Mouse (Mus musculus): ENCODE results near the gene Kcna1. TPM values are rescaled to one million over a fixed set of nuclear protein-coding genes. Genes with fewer than 3 reads are reported as not detected.

Kcna1 gene
- polyA plus RNA-seq, 1 experiment from 2014 or later: 0.23 TPM

GRCm38 (mm10) chr6:126610746-126611145, 35.4 kb downstream of the Kcna1 start:
- no peak for ATAC-seq (ENCODE audit: insufficient number of reproducible peaks, low FRiP score, low TSS enrichment, low read depth)
- no peak overlapping the region for H3K4me2 ChIP-seq (ENCODE audit: low read depth, severe bottlenecking)
- H3K27ac ChIP-seq (replicated peaks; ENCODE audit: low read depth, low read length): no peak overlapping the region
- no peaks in the 10 kb centered on the region for H3K36me3 ChIP-seq (ENCODE audit: control insufficient read depth, insufficient read depth, low read length)
- no peaks in the 10 kb centered on the region for H3K4me1 ChIP-seq (ENCODE audit: control insufficient read depth, insufficient read depth, low read length)
- no peak overlapping the region for H3K4me3 ChIP-seq (ENCODE audit: low read depth, low read length)
- no peak for DNase-seq (ENCODE audit: low spot score)
- H3K27me3 ChIP-seq (ENCODE audit: control insufficient read depth, insufficient read depth, low read length): no peaks in the 10 kb centered on the region
- no peaks in the 10 kb centered on the region for H3K9me3 ChIP-seq (ENCODE audit: control insufficient read depth, low read length)
- 77% methylated on average over 4 of the region's 4 CpGs for whole genome bisulfite sequencing
- no peak overlapping the region for H3K9ac ChIP-seq (ENCODE audit: low read length)

GRCm38 (mm10) chr6:126609193-126609947, 36.8 kb downstream of the Kcna1 start:
- Histone ChIP-seq H3K9ac (ENCODE audit: low read length) (no peak overlapping the region), H3K4me3 (ENCODE audit: low read depth, low read length) (no peak overlapping the region), H3K36me3 (ENCODE audit: control insufficient read depth, insufficient read depth, low read length) (no peaks in the 10 kb centered on the region), H3K4me2 (ENCODE audit: low read depth, severe bottlenecking) (no peak overlapping the region), H3K9me3 (ENCODE audit: control insufficient read depth, low read length) (no peaks in the 10 kb centered on the region), H3K27me3 (ENCODE audit: control insufficient read depth, insufficient read depth, low read length) (no peaks in the 10 kb centered on the region), H3K27ac (replicated peaks; ENCODE audit: low read depth, low read length) (no peak overlapping the region), H3K4me1 (ENCODE audit: control insufficient read depth, insufficient read depth, low read length) (no peaks in the 10 kb centered on the region)
- DNase-seq (ENCODE audit: low spot score) (no peak), ATAC-seq (ENCODE audit: insufficient number of reproducible peaks, low FRiP score, low TSS enrichment, low read depth) (no peak)
- WGBS: 80% methylated on average over 17 of the region's 17 CpGs

- Histone ChIP-seq H3K27ac (replicated peaks; ENCODE audit: low read depth, low read length) (no peak overlapping the region), H3K9ac (ENCODE audit: low read length) (no peak overlapping the region), H3K4me3 (ENCODE audit: low read depth, low read length) (no peak overlapping the region), H3K4me2 (ENCODE audit: low read depth, severe bottlenecking) (no peak overlapping the region), H3K9me3 (ENCODE audit: control insufficient read depth, low read length) (no peaks in the 10 kb centered on the region), H3K36me3 (ENCODE audit: control insufficient read depth, insufficient read depth, low read length) (no peaks in the 10 kb centered on the region), H3K27me3 (ENCODE audit: control insufficient read depth, insufficient read depth, low read length) (no peaks in the 10 kb centered on the region), H3K4me1 (ENCODE audit: control insufficient read depth, insufficient read depth, low read length) (no peaks in the 10 kb centered on the region)
- DNase-seq (ENCODE audit: low spot score) (no peak), ATAC-seq (ENCODE audit: insufficient number of reproducible peaks, low FRiP score, low TSS enrichment, low read depth) (no peak)
- 88% methylated on average over 13 of the region's 13 CpGs for WGBS
Measured at GRCm38 (mm10) chr6:126601843-126602326, 44.3 kb downstream of the Kcna1 start.

DNA sequence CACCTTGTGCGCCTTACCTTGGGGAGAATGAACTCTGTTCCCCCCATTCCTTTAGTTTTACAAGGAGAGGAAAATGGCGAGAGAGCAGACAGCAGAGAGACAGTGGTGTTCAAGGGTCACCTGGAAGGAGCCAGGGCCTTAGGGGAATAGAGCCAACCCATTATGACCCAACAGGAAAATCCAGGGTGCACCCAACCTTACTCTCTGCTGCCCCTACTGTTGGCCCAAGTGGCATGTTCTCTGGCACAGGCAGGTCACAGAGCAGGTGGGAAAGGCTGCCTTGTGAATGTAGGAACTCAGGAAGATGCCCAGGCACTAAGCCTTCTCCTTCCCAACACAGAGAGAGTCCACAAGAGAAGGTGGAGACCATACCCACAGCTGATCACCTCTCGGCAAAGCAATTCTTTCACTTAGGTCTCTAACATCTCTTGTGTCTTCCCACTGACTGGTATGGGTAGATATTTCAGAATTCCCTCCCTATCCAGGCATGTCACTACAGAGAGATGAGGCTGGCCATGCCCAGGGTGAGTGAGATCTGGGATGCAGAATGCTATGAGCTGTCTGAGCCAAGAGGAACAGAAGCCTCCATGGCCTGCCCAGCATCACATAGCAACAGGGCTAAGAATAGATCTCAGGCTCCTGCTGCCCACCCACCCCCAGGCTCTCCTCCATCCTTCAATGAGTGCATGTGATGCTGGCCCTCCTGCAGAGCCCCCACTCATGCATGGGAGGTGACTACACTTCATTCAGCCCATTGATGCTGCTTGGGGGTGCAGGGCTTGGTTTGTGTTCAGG, 46.8 kb downstream of the Kcna1 start:
- H3K36me3 ChIP-seq (ENCODE audit: control insufficient read depth, insufficient read depth, low read length): no peaks in the 10 kb centered on the region
- no peak overlapping the region for H3K9ac ChIP-seq (ENCODE audit: low read length)
- no peak for DNase-seq (ENCODE audit: low spot score)
- H3K4me1 ChIP-seq (ENCODE audit: control insufficient read depth, insufficient read depth, low read length): no peaks in the 10 kb centered on the region
- H3K4me3 ChIP-seq (ENCODE audit: low read depth, low read length): no peak overlapping the region
- 85% methylated on average over 3 of the region's 3 CpGs for WGBS
- H3K4me2 ChIP-seq (ENCODE audit: low read depth, severe bottlenecking): no peak overlapping the region
- H3K27ac ChIP-seq (replicated peaks; ENCODE audit: low read depth, low read length): no peak overlapping the region
- ATAC-seq (ENCODE audit: insufficient number of reproducible peaks, low FRiP score, low TSS enrichment, low read depth): no peak
- no peaks in the 10 kb centered on the region for H3K9me3 ChIP-seq (ENCODE audit: control insufficient read depth, low read length)
- H3K27me3 ChIP-seq (ENCODE audit: control insufficient read depth, insufficient read depth, low read length): no peaks in the 10 kb centered on the region

DNA sequence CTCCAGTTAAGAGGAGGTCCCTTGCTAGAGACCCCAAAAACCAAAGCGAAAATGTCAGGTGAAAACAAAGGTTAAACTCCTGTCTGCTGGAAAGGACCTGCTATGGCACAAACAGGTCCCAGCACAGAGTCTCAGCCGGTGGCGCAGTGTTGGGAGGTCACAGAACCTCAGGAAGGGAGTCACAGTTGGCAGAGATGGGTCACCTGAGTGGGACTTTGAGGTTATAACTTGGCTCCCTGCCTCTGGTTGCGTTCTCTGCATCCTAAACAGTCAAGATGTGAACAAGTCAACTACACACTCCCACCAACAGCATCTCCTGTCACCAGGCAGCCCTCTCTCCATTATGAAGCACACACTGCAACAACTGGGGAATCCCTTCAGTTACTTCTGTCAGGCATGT, 48.4 kb downstream of the Kcna1 start:
- ATAC-seq (ENCODE audit: insufficient number of reproducible peaks, low FRiP score, low TSS enrichment, low read depth) (no peak), DNase-seq (ENCODE audit: low spot score) (no peak)
- Histone ChIP-seq H3K9me3 (ENCODE audit: control insufficient read depth, low read length) (no peaks in the 10 kb centered on the region), H3K27ac (replicated peaks; ENCODE audit: low read depth, low read length) (no peak overlapping the region), H3K9ac (ENCODE audit: low read length) (no peak overlapping the region), H3K4me1 (ENCODE audit: control insufficient read depth, insufficient read depth, low read length) (no peaks in the 10 kb centered on the region), H3K4me3 (ENCODE audit: low read depth, low read length) (no peak overlapping the region), H3K27me3 (ENCODE audit: control insufficient read depth, insufficient read depth, low read length) (no peaks in the 10 kb centered on the region), H3K4me2 (ENCODE audit: low read depth, severe bottlenecking) (no peak overlapping the region), H3K36me3 (ENCODE audit: control insufficient read depth, insufficient read depth, low read length) (no peaks in the 10 kb centered on the region)
- 90% methylated on average over 4 of the region's 4 CpGs for WGBS

GRCm38 (mm10) chr6:126595805-126596629, 50.2 kb downstream of the Kcna1 start:
- no peaks in the 10 kb centered on the region for H3K9me3 ChIP-seq (ENCODE audit: control insufficient read depth, low read length)
- H3K4me3 ChIP-seq (ENCODE audit: low read depth, low read length): no peak overlapping the region
- H3K36me3 ChIP-seq (ENCODE audit: control insufficient read depth, insufficient read depth, low read length): no peaks in the 10 kb centered on the region
- H3K4me2 ChIP-seq (ENCODE audit: low read depth, severe bottlenecking): no peak overlapping the region
- no peak overlapping the region for H3K9ac ChIP-seq (ENCODE audit: low read length)
- DNase-seq (ENCODE audit: low spot score) (no peak), ATAC-seq (ENCODE audit: insufficient number of reproducible peaks, low FRiP score, low TSS enrichment, low read depth) (no peak)
- no peaks in the 10 kb centered on the region for H3K4me1 ChIP-seq (ENCODE audit: control insufficient read depth, insufficient read depth, low read length)
- H3K27me3 ChIP-seq (ENCODE audit: control insufficient read depth, insufficient read depth, low read length): no peaks in the 10 kb centered on the region
- H3K27ac ChIP-seq (replicated peaks; ENCODE audit: low read depth, low read length): no peak overlapping the region
- WGBS: 86% methylated on average over 18 of the region's 18 CpGs

GRCm38 (mm10) chr6:126595130-126595529, 51.1 kb downstream of the Kcna1 start:
- Histone ChIP-seq H3K27me3 (ENCODE audit: control insufficient read depth, insufficient read depth, low read length) (no peaks in the 10 kb centered on the region), H3K4me2 (ENCODE audit: low read depth, severe bottlenecking) (no peak overlapping the region), H3K4me1 (ENCODE audit: control insufficient read depth, insufficient read depth, low read length) (no peaks in the 10 kb centered on the region), H3K36me3 (ENCODE audit: control insufficient read depth, insufficient read depth, low read length) (no peaks in the 10 kb centered on the region), H3K9me3 (ENCODE audit: control insufficient read depth, low read length) (no peaks in the 10 kb centered on the region), H3K4me3 (ENCODE audit: low read depth, low read length) (no peak overlapping the region), H3K27ac (replicated peaks; ENCODE audit: low read depth, low read length) (no peak overlapping the region), H3K9ac (ENCODE audit: low read length) (no peak overlapping the region)
- 53% methylated on average over 5 of the region's 5 CpGs for WGBS
- ATAC-seq (ENCODE audit: insufficient number of reproducible peaks, low FRiP score, low TSS enrichment, low read depth) (no peak), DNase-seq (ENCODE audit: low spot score) (no peak)

- Histone ChIP-seq H3K9me3 (ENCODE audit: control insufficient read depth, low read length) (no peaks in the 10 kb centered on the region), H3K4me3 (ENCODE audit: low read depth, low read length) (no peak overlapping the region), H3K27ac (replicated peaks; ENCODE audit: low read depth, low read length) (no peak overlapping the region), H3K9ac (ENCODE audit: low read length) (no peak overlapping the region), H3K4me2 (ENCODE audit: low read depth, severe bottlenecking) (no peak overlapping the region), H3K4me1 (ENCODE audit: control insufficient read depth, insufficient read depth, low read length) (no peaks in the 10 kb centered on the region), H3K36me3 (ENCODE audit: control insufficient read depth, insufficient read depth, low read length) (no peaks in the 10 kb centered on the region), H3K27me3 (ENCODE audit: control insufficient read depth, insufficient read depth, low read length) (no peaks in the 10 kb centered on the region)
- WGBS: 88% methylated on average over 8 of the region's 8 CpGs
- no peak for ATAC-seq (ENCODE audit: insufficient number of reproducible peaks, low FRiP score, low TSS enrichment, low read depth)
- DNase-seq (ENCODE audit: low spot score): no peak
Measured at GRCm38 (mm10) chr6:126594365-126594764, 51.8 kb downstream of the Kcna1 start.

Measured in limb, embryonic 11.5 days (tissue).